Mouse (Mus musculus): ENCODE measurements around the gene Ttyh1.
"Not testable (repeated sequence)": the region's sequence is repeated elsewhere in the genome, so short reads cannot be mapped to it uniquely, and the experiment has no call there.

Gene Ttyh1

DNA sequence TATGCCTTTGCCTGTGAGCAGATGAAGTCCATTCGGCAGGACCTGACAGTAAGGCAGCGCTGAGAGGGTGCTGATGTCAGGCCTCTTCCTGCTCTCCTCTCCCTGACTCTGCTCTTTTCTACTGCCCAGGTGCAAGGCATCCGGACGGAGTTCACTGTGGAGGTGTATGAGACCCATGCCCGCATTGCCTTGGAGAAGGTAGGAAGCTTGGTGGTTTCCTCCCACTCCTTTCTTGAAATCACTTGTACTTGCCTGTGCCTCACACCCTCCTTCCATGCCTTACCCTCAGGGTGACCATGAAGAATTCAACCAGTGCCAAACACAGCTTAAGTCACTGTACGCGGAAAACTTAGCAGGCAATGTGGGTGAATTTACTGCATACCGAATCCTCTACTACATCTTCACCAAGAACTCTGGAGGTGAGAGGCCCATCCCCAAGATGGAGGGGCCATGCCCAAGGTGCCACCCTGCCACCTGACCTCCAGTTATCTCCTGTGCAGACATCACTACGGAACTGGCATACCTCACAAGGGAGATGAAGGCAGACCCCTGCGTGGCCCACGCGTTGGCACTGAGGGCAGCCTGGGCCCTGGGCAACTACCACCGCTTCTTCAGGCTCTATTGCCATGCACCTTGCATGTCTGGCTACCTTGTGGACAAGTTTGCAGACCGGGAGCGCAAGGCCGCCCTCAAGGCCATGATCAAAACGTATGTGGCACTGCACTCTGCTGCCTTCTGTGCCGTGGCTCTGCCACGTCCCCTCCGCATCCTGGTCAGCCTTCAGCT is 25.8 kb downstream of the Ttyh1 start:
- DNase-seq = no peak

DNA sequence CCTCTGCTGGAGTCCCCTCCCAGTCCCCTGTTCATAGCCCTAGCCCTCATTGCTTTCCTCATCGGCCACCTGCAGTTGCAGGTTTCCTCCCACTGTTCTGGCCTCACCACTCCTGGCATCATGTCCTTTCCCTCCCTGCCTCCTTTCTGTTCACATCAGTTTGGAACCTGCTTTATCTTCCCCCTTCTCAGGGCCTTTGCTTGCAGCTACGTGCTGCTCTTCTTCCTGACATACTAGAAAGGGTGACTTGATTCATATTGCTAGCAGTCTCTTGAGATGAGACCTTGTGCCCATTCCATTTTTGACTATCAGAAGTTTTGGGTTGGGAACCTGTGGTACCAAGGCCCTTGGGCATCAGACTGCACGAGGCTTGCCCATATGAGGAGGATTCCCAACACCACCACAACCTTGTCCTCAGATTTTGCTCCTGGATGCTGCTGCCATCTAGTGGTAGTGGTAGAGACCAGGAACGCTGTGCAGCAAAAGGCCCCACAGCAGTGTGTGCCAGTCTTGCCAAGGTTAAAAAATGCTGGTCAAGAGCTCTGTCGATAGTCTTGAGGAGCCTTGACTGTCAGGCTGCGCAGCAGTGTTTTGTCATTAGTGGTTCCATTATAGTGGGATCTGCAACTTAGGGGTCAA is 26.5 kb downstream of the Ttyh1 start:
- peak; percentile 58 to 61 for DNase-seq

- no peak for DNase-seq
These were observed 27.3 kb downstream of the Ttyh1 start for GRCm38 (mm10) chr7:4146241-4147180.

GRCm38 (mm10) chr7:4147371-4147770 is 28.2 kb downstream of the Ttyh1 start:
- DNase-seq = no peak

- DNase-seq = no peak
These were observed 28.6 kb downstream of the Ttyh1 start for GRCm38 (mm10) chr7:4147836-4148235.

- peak in 1 of 2 experiments; percentile 67 for DNase-seq
These were observed 29.4 kb downstream of the Ttyh1 start for GRCm38 (mm10) chr7:4148341-4149208.

GRCm38 (mm10) chr7:4149209-4150054 is 30.2 kb downstream of the Ttyh1 start:
- peak; percentile 86 to 89 for DNase-seq

DNA sequence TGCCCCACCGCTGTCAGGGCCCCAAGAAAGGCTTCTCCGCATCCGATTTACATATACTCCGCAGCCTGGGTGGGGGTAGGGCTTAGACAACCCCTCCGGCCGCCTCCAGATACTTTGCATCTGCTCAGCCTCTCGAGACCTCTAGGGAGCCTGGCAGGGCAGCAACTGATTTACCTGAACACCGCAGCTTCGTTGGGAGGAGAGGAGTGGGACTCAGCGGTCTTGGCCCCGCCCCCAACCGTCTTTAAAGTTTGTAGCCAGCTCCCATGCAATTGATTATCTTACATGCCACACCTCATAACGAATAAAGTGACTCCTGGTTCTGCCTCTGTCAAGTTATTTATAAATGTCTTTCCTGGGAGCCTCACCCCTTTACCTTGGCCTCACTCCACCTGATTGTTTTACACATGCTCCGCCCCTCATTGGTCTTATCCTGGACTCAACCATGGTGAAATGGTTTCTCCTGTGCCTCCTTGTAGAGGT is 30.9 kb downstream of the Ttyh1 start, which contains the start of gene Leng9:
Gene Leng9 (minus strand): TSS at position 316 of the 483 bp plus-strand sequence.
- peak; percentile 66 to 73 for DNase-seq

GRCm38 (mm10) chr7:4150811-4151221 is 31.6 kb downstream of the Ttyh1 start:
- peak; percentile 75 to 83 for DNase-seq

DNA sequence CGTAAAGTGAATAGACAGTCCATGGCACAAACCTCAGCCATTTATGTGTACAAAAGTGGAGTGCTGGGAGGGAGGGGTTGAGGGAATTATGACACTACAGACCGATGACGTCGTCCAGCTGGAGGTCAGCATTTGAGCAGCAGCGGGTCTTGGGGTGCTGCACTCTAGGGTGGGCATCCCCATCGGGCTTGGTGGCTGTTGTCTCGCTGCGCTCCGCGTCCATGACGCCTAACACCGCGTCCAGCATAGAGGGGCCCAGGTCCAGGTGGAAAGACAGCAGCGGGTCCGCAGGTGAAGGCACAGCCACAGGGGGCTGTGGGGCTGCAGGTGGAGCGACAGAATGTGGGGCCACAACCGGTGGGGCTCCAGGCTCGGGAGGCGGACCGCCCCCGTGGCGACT is 32.0 kb downstream of the Ttyh1 start:
- no peak for DNase-seq

GRCm38 (mm10) chr7:4154356-4154755 is 35.1 kb downstream of the Ttyh1 start:
- no peak for DNase-seq

DNA sequence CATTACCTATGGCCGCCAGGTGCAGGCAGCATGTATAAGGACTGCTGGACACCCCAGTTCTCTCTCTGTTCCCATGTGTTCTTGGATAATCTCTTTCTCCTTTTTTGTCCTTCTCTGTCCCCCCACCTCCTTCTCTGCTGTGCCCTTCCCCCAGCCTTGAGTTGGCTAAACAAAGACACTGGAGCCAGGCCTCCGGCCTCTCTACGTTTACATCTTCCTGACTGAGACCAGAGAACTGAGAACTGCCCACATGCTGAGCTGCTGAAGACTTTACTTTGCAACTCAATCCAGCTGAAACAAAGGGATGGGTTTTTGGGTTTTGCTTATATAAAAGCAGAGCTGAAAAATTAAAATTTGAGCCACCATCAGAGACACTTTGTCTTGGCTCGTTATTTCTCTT is 35.8 kb downstream of the Ttyh1 start:
- no peak for DNase-seq

- DNase-seq = not testable (repeated sequence)
These were observed 42.4 kb downstream of the Ttyh1 start for GRCm38 (mm10) chr7:4161596-4161995.

GRCm38 (mm10) chr7:4163571-4164072 is 44.4 kb downstream of the Ttyh1 start:
- DNase-seq = peak in 1 of 2 experiments; percentile 54

DNA sequence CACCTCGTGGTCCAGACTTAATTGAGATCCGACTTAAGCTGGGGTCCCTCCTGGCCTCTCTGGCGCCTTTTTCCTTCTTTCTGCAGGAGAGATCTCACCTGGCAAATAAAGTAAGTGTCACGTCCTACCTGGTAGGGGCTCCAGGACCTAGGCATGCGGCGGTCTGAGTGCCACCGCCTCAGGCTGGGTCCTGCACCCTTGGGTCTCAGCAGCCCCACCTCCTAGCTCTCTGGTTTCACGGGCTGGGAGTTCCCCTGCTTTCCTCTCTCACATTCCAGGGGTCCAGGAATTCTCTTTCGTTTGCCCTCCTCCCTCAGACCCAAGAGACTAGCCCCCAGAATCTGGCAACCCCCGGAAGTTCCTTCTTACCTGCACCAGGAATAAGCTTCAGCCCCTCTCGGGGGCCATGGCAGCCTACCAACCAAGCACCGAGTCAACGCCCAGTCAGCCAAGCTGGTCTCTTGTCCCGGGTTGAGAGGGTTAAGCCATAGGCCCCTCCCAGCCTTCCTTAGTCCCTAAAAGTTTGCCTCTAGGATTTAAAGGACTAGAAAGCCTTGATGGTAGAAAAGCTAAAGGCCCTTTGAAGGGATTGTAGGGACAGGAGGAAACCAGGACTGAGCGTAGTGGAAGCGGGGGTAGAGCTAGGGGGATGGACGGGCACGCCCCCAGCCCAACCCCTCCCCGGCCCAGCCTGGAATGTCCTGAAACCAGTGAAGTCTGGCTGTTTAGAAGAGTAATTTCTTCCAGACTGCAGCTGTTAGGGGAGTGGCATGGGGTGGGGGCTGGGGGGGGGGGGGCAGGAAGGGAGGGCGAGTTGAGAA is 45.1 kb downstream of the Ttyh1 start, which contains the start of gene Cdc42ep5:
Gene Cdc42ep5 (minus strand): TSS at position 771 of the 821 bp plus-strand sequence.
- peak in 1 of 2 experiments; percentile 45 for DNase-seq

DNA sequence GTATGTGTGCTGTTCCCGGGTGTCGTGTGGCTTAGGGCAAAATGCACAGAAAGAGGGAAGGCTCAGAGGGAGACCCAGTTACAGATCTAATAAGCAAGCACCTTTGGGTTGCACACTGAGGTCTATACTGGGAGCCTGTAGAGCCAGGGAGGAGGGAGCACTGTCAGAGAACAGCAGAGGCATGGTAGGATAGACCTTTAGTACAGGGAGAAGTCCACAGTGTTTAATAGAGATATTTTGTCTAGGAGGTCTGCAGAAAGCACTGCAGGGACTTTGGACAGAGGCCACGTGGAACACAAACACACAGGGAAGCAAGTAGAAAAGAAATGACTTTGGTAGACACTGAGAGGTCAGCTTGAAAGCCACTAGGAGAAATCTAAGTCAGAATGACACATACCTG is 46.1 kb downstream of the Ttyh1 start:
- DNase-seq = no peak

- no peak for DNase-seq
These were observed 47.9 kb downstream of the Ttyh1 start for GRCm38 (mm10) chr7:4167098-4167497.

GRCm38 (mm10) chr7:4170193-4170938 is 51.2 kb downstream of the Ttyh1 start:
- no peak for DNase-seq

DNA sequence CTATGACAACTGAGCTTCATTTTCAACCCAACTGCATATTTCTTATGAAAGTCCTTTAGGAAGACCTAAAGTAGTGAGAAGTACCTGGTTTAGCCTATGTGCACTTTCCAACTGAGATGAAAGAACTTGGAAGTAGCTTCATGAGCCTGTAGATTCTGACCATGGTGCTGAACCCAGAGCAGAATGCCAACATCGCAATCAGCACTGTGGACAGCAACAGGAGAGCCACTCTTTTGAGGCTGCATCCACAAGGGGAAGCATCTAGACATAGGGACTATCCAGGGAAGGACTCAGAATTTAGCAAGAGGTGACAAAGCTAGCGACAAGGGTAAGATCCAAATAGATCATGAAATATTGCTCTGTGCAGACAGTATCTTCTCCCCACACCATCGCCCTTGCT is 59.2 kb downstream of the Ttyh1 start:
- DNase-seq = no peak

Measured in lung, adult 18-20 months (tissue).